Mouse (Mus musculus): ENCODE measurements around the gene Plekhs1. TPM values are rescaled to one million over a fixed set of nuclear protein-coding genes. Genes with fewer than 3 reads are reported as not detected.

The Plekhs1 gene
- polyA plus RNA-seq, 1 experiment, result 0.02 TPM

DNA sequence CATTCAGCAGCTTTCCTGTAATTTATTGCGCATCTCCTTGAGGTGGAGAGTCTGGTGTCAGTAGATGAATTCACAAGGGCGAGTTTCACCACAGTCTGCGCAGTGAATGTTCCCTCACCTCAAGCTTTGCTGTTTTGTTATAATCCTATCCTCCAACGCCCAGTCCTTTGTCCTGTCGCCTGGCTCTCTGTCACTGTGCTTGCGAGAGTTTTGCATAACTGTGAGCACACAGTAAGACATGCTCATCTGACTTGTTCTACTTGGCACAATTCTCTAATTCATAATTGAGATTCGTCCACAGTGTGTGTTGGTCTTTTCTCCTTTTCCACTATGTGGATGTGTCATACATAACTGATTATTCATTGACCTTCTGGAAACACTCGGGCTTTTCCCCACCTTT lies 5.0 kb downstream of the Plekhs1 start:
- DNase-seq (ENCODE audit: low read depth in 1 of 2, low spot score in 2 of 2), result no peak
- H3K4me3 ChIP-seq (ENCODE audit: extremely low read depth, insufficient read depth, insufficient read length), result no peak overlapping the region
- WGBS, result 89% methylated on average over 8 of the region's 8 CpGs
- H3K27me3 ChIP-seq (ENCODE audit: control insufficient read depth, insufficient read depth, low read length), result no peaks in the 10 kb centered on the region
- no peaks in the 10 kb centered on the region for H3K36me3 ChIP-seq (ENCODE audit: control insufficient read depth, insufficient read depth, low read length)
- no peak for TF ChIP-seq CTCF (IDR thresholded peaks at IDR 0.05; ENCODE audit: extremely low read depth, insufficient read depth, insufficient read length, insufficient replicate concordance)
- TF ChIP-seq POLR2A (IDR thresholded peaks at IDR 0.05; ENCODE audit: low read depth, low read length), result no peak
- no peaks in the 10 kb centered on the region for H3K4me1 ChIP-seq (ENCODE audit: control insufficient read depth, insufficient read depth, insufficient read length)
- no peak overlapping the region for H3K27ac ChIP-seq (ENCODE audit: insufficient read depth, low read length)

DNA sequence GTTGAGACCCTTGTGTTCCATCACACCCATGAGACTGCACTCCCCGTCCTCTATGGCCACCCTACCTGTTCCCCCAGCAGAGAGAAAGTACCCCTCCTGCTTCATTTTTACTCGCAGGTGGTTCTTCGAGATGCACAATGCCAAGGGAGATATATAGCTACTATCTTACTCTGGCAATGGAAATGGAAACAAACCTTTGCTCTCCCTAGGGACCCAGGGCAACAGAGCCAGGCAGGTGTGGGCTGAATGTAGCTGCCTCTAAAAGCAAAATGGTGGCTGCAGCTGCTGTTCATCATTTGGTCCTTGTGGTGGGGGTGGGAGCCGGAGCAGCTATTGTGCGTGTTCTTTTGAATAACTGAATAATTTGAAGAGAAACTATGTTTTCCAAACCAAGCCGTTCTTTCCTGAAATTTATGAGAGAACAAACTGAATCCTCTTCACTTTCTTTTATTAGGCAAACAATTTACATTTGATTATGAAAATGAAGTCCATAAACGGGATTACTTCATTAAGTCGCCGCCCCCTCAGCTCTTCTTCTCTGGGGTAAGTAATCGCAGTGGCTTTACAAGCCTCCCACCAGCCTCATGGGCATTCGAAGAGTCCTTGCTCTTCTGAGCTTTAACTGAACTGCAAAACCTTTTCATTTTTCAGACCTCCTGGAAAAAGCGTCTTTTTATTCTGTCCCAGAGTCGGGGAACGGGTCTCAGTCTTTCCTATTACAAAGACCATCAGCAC lies 9.0 kb downstream of the Plekhs1 start:
- Histone ChIP-seq H3K36me3 (ENCODE audit: control insufficient read depth, insufficient read depth, low read length) (no peaks in the 10 kb centered on the region), H3K27ac (ENCODE audit: insufficient read depth, low read length) (no peak overlapping the region), H3K4me1 (ENCODE audit: control insufficient read depth, insufficient read depth, insufficient read length) (no peaks in the 10 kb centered on the region; the same call in 1 of the 2 replicates), H3K27me3 (ENCODE audit: control insufficient read depth, insufficient read depth, low read length) (no peaks in the 10 kb centered on the region), H3K4me3 (ENCODE audit: extremely low read depth, insufficient read depth, insufficient read length) (no peak overlapping the region)
- 89% methylated on average over 14 of the region's 14 CpGs for WGBS
- no peak for DNase-seq (ENCODE audit: low read depth in 1 of 2, low spot score in 2 of 2)
- no peak for TF ChIP-seq POLR2A (IDR thresholded peaks at IDR 0.05; ENCODE audit: low read depth, low read length)
- TF ChIP-seq CTCF (IDR thresholded peaks at IDR 0.05; ENCODE audit: extremely low read depth, insufficient read depth, insufficient read length, insufficient replicate concordance), result no peak

DNA sequence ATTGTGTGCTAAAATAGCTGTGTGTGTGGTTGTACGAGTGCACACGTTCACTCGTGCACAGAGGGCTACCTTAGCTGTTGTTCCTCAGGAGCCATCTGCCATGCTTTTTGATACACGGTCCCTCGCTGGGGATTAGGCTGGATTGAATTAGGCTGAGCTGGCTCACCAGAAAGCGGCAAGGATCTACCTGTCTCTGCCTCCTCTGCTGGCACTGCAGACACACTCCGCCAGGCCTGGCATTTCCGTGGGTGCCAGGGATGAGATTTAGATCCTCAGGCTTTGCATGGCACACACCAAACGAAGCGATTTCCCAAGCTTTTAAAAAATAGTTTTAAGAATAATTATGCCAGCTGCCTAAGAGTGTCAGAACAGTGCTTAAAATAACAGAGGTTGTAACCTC lies 10.5 kb downstream of the Plekhs1 start:
- no peak for DNase-seq (ENCODE audit: low read depth in 1 of 2, low spot score in 2 of 2)
- TF ChIP-seq POLR2A (IDR thresholded peaks at IDR 0.05; ENCODE audit: low read depth, low read length) (no peak), CTCF (IDR thresholded peaks at IDR 0.05; ENCODE audit: extremely low read depth, insufficient read depth, insufficient read length, insufficient replicate concordance) (no peak)
- Histone ChIP-seq H3K4me3 (ENCODE audit: extremely low read depth, insufficient read depth, insufficient read length) (no peak overlapping the region), H3K27ac (ENCODE audit: insufficient read depth, low read length) (no peak overlapping the region), H3K4me1 (ENCODE audit: control insufficient read depth, insufficient read depth, insufficient read length) (no peaks in the 10 kb centered on the region; the same call in 1 of the 2 replicates), H3K36me3 (ENCODE audit: control insufficient read depth, insufficient read depth, low read length) (no peaks in the 10 kb centered on the region), H3K27me3 (ENCODE audit: control insufficient read depth, insufficient read depth, low read length) (no peaks in the 10 kb centered on the region)
- WGBS, result 89% methylated on average over 10 of the region's 10 CpGs

DNA sequence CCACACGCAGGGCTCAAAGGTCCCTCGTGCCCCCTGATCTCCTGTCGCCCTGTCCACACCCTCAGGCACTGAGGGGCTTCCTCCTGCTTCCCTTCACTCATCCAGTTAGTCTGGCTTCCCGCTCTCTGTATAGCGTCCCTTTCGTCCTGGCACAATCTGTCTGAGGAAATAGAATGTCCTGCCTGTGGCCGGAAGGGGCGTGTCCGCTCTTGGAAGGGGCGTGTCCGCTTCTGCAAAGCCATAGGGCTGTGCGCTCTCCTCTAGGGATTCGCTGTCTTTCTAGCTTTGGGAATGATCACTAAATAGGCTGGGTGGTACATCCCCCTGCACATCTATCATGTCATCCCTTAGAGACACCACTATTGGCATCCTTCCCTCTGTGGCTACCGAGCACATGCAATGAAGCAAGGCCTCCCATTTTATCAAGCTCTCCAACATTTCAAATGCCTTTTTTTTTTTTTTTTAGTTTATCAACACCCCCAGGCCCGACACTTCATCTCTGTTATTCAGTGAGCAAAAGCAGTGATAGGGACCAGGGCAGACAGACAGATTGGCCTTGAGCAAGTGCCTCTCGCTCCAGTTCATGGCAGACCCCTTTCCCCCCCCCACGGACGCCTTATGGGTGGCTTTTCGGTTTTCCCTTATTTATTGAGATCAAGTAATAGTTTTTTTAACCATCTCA lies 13.6 kb downstream of the Plekhs1 start:
- H3K27me3 ChIP-seq (ENCODE audit: control insufficient read depth, insufficient read depth, low read length), result no peaks in the 10 kb centered on the region
- H3K27ac ChIP-seq (ENCODE audit: insufficient read depth, low read length), result no peak overlapping the region
- H3K36me3 ChIP-seq (ENCODE audit: control insufficient read depth, insufficient read depth, low read length), result no peaks in the 10 kb centered on the region
- no peak for DNase-seq (ENCODE audit: low read depth in 1 of 2, low spot score in 2 of 2)
- no peak overlapping the region for H3K4me3 ChIP-seq (ENCODE audit: extremely low read depth, insufficient read depth, insufficient read length)
- 34% methylated on average over 19 of the region's 19 CpGs for WGBS
- TF ChIP-seq POLR2A (IDR thresholded peaks at IDR 0.05; ENCODE audit: low read depth, low read length), result no peak
- no peak for TF ChIP-seq CTCF (IDR thresholded peaks at IDR 0.05; ENCODE audit: extremely low read depth, insufficient read depth, insufficient read length, insufficient replicate concordance)
- H3K4me1 ChIP-seq (ENCODE audit: control insufficient read depth, insufficient read depth, insufficient read length), result no peaks in the 10 kb centered on the region; the same call in 1 of the 2 replicates

DNA sequence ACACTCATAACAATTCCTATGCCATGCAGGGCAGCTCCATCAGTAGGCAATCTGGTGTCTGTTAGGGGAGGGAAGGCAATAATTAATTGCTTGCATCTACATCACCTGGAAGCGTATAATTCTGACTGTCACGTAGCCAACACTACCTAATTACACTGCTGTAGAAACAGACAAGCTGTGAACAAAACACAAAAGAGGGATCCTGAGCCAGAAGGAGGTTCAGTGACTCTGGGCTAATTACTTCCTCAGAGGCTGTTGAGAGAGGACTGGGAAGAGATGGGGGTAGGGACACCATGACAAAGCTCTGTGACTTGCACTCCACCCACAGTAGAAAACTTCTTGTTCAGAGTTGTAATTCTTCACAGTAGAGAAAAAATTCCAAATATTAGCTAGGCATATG lies 15.1 kb downstream of the Plekhs1 start:
- no peak for DNase-seq (ENCODE audit: low read depth in 1 of 2, low spot score in 2 of 2)
- WGBS, result 74% methylated on average over 2 of the region's 2 CpGs
- Histone ChIP-seq H3K27me3 (ENCODE audit: control insufficient read depth, insufficient read depth, low read length) (no peaks in the 10 kb centered on the region), H3K27ac (ENCODE audit: insufficient read depth, low read length) (no peak overlapping the region), H3K4me3 (ENCODE audit: extremely low read depth, insufficient read depth, insufficient read length) (no peak overlapping the region), H3K4me1 (ENCODE audit: control insufficient read depth, insufficient read depth, insufficient read length) (no peaks in the 10 kb centered on the region; the same call in 1 of the 2 replicates), H3K36me3 (ENCODE audit: control insufficient read depth, insufficient read depth, low read length) (no peaks in the 10 kb centered on the region)
- TF ChIP-seq CTCF (IDR thresholded peaks at IDR 0.05; ENCODE audit: extremely low read depth, insufficient read depth, insufficient read length, insufficient replicate concordance) (no peak), POLR2A (IDR thresholded peaks at IDR 0.05; ENCODE audit: low read depth, low read length) (no peak)

DNA sequence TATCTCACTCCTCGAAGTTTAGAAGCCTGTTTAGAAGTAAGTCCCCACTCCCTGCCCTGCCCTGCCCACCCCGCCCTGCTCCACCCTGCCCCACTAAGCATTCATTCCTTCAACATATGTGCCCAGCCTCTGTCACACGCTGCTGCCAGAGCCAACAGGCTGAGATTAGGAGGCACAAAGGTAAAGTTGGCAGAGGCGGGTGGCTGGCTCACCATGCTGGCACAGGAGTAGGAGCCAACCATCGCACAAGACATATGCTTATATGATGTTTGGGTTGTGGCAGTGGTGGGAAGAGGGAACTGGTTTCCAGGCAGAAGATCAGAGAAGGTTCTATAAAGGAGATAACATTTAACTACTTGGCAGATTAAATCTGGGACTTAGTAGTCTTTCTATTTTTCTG lies 15.8 kb downstream of the Plekhs1 start:
- H3K27ac ChIP-seq (ENCODE audit: insufficient read depth, low read length), result no peak overlapping the region
- 77% methylated on average over 5 of the region's 5 CpGs for WGBS
- no peaks in the 10 kb centered on the region; the same call in 1 of the 2 replicates for H3K4me1 ChIP-seq (ENCODE audit: control insufficient read depth, insufficient read depth, insufficient read length)
- H3K36me3 ChIP-seq (ENCODE audit: control insufficient read depth, insufficient read depth, low read length), result no peaks in the 10 kb centered on the region
- no peak overlapping the region for H3K4me3 ChIP-seq (ENCODE audit: extremely low read depth, insufficient read depth, insufficient read length)
- no peak for DNase-seq (ENCODE audit: low read depth in 1 of 2, low spot score in 2 of 2)
- TF ChIP-seq CTCF (IDR thresholded peaks at IDR 0.05; ENCODE audit: extremely low read depth, insufficient read depth, insufficient read length, insufficient replicate concordance) (no peak), POLR2A (IDR thresholded peaks at IDR 0.05; ENCODE audit: low read depth, low read length) (no peak)
- H3K27me3 ChIP-seq (ENCODE audit: control insufficient read depth, insufficient read depth, low read length), result no peaks in the 10 kb centered on the region

DNA sequence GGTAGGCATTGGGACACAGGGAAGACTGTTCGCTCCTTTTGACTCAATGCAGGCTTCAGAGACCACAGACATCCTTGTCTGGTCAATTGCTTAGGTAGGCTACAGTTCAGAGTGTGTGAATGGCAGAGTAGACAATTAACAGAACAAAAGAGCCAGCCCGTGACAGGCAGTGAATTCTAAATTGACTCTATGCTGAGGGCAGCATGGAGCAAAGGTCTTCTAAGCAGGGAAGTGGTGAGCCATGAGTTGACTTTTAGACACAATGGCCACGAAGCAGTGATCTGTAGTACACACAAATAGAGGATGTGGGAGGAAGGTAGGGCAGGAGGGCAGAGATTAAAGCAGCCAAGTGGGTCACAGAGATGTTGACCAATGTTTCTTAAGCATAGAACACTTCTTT lies 16.4 kb downstream of the Plekhs1 start:
- no peak for DNase-seq (ENCODE audit: low read depth in 1 of 2, low spot score in 2 of 2)
- H3K27me3 ChIP-seq (ENCODE audit: control insufficient read depth, insufficient read depth, low read length), result no peaks in the 10 kb centered on the region
- no peaks in the 10 kb centered on the region for H3K36me3 ChIP-seq (ENCODE audit: control insufficient read depth, insufficient read depth, low read length)
- no peak overlapping the region for H3K4me3 ChIP-seq (ENCODE audit: extremely low read depth, insufficient read depth, insufficient read length)
- no peaks in the 10 kb centered on the region; the same call in 1 of the 2 replicates for H3K4me1 ChIP-seq (ENCODE audit: control insufficient read depth, insufficient read depth, insufficient read length)
- 62% methylated on average over 3 of the region's 3 CpGs for WGBS
- H3K27ac ChIP-seq (ENCODE audit: insufficient read depth, low read length), result no peak overlapping the region
- TF ChIP-seq CTCF (IDR thresholded peaks at IDR 0.05; ENCODE audit: extremely low read depth, insufficient read depth, insufficient read length, insufficient replicate concordance) (no peak), POLR2A (IDR thresholded peaks at IDR 0.05; ENCODE audit: low read depth, low read length) (no peak)
